Mouse (Mus musculus): Measurements from ENCODE around the gene Ehd2.

DNA sequence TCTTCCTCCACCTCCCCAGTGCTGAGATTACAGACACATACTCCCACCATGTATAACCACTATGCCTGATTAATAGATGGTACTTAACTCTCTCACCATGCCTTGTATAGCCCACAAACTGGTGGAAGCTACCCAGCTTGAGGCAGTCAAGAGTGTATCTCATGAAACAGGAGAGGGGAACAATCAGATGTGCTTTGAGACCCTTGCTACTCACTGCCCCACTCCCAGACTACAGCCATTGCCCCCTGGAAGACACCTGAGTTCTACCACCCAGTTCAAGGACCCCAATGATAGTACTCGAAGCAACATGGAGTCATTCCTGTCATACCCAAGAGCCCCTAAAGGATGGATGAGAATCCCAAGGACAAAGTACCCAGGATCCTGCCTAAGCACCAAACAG lies 60.8 kb downstream of the Ehd2 start:
- TF ChIP-seq CTCF (IDR thresholded peaks at IDR 0.05; ENCODE audit: low read depth, low read length) = no peak
- no peak for TF ChIP-seq POLR2A (IDR thresholded peaks at IDR 0.05; ENCODE audit: insufficient read depth, low read length)

All from ES-Bruce4 (cell line).